Mouse (Mus musculus): ENCODE data around the gene Fam133b.

DNA sequence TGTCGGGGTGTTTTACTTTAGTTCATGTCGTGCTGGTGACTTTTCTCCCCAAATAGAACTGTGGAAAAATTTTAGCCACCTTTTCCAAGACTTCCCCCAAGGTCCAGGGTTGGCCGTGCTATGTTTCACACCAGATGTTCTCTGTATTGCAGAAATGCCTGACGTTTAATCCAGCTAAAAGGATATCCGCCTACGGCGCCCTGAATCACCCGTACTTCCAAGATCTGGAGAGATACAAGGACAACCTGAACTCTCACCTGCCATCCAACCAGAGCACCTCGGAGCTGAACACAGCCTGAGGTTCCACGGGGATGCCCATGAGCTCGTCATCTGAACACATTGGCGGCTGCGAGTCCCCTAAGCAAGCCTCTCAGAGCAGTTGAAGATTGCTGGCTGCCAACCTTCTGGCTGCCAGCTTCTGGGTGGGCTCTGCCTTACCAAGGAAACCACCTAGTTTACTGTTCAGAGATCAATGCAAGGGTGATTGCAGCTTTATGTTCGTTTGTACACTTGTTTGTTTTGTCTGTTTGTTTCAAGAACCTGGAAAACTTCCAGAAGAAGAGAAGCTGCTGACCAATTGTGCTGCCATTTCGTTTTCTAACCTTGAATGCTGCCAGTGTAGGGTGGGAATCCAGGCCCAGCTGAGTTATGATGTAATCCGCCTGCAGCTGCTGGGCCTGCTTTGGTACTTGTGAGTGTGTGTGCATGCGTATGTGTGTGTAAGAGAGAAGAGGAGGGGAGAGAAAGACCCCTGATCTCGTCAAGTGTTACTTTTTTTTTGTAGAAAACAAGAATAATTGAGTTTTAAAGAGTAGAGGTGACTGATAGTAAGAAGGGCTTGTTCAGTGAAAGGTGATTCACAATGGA is 22.9 kb upstream of the Fam133b start:
- TF ChIP-seq REST (IDR thresholded peaks at IDR 0.05; ENCODE audit: insufficient read depth, insufficient read length) (no peak), POLR2A (IDR thresholded peaks at IDR 0.05; ENCODE audit: insufficient read length, low read depth) (no peak), MYOD1 (IDR thresholded peaks at IDR 0.05; ENCODE audit: control insufficient read depth in 1 of 3, insufficient read length in 2 of 3, low read depth in 2 of 3) (no peak), MYOG (IDR thresholded peaks at IDR 0.05; ENCODE audit: control insufficient read depth in 1 of 3, insufficient read depth in 1 of 3, insufficient read length in 2 of 3, low read depth in 2 of 3) (peak in 1 of 3 experiments; percentile 15), E2F4 (IDR thresholded peaks at IDR 0.05; ENCODE audit: insufficient read depth) (no peak), TCF3 (IDR thresholded peaks at IDR 0.05; ENCODE audit: insufficient read length, low read depth) (no peak), MAX (IDR thresholded peaks at IDR 0.05; ENCODE audit: low read depth) (no peak), POLR2AphosphoS2 (IDR thresholded peaks at IDR 0.05; ENCODE audit: insufficient read length, low read depth) (no peak), TCF12 (IDR thresholded peaks at IDR 0.05; ENCODE audit: insufficient read depth, poor library complexity, severe bottlenecking) (no peak), USF1 (IDR thresholded peaks at IDR 0.05; ENCODE audit: low read depth) (no peak), CEBPB (IDR thresholded peaks at IDR 0.05; ENCODE audit: insufficient read depth, poor library complexity, severe bottlenecking) (no peak)

Data from myocyte (in vitro differentiated cells).